Mouse (Mus musculus) small intestine, adult 2 months (tissue): ENCODE results near the gene Fgf13.

Source experiments
- CTCF ChIP-seq: fragments of 200-500 bp; IDR thresholded peaks from 2 replicates; pipeline ENCODE4 v1.5.1; 2012; ENCODE audit warnings: low read depth, mild to moderate bottlenecking, control low read depth, inconsistent platforms, low read length, moderate library complexity, mixed read lengths; ENCODE audit not compliant: insufficient replicate concordance, insufficient read length; ENCODE audit errors: extremely low read depth
- POLR2A ChIP-seq: fragments of 200-500 bp; IDR thresholded peaks from 2 replicates; pipeline ENCODE4 v1.6.1; 2012; ENCODE audit warnings: low read depth, mild to moderate bottlenecking, control low read depth, inconsistent platforms, low read length, moderate library complexity

DNA sequence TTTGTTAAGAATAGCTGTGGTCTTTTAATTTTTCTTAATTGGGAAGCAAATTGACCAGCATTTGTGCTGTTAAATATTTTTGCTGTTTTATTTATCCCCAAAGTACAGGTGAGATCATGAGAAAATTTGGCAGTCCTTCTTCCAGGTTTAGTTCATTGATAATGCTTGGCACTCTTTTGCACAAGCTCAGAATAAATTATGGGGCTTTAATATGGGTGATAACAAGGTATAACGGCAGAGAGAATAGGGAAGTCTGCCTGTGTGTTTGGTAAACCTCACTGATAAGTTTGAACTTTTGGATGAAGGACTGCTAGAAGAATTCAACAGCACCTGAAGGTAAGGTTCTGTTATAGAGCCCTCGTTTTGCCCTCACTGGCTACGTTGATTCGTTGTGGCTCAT, 504.7 kb downstream of the Fgf13 start:
- TF ChIP-seq POLR2A (no peak), CTCF (no peak)
